Mouse (Mus musculus): ENCODE measurements around the gene Atp2b2.

The Atp2b2 gene

DNA sequence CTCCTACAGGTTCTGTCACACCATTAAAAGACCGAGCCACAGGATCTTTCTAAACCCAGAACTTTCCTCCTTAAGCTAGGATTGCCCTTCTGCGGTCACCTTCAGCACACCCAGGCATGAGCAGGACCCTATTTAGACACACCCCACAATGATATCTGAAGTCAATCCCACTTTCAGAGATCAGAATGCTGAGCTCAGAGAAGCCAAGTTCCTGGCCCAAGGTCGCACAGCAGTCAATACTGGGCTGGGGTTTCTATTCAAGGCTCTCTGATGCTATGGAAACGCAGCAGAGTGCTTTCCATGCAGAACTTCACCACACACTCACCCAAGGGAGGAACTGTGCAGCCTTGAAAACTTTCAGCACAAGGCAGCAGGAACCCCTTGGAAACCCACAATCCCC is 157.6 kb downstream of the Atp2b2 start:
- no peak for DNase-seq

DNA sequence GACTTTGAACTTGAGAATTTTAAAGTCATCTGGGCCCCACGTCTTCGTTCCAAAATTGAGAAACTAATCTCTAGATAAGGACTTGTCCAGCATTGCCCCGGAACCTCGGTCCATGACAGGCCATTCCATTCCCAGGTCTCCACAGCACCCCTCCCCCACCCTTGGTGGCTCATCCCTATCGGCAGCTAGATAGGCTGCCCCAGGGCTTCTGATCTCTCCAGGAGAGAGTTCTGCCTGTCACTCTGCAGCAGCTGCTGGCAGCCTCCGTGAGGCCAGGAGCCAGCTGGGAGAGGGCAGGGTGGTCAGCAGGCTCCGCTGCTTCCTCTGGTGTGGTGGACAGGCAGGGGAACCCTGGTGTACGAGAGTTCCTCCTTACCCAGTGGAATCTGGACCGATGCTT is 159.2 kb downstream of the Atp2b2 start:
- DNase-seq: no peak

DNA sequence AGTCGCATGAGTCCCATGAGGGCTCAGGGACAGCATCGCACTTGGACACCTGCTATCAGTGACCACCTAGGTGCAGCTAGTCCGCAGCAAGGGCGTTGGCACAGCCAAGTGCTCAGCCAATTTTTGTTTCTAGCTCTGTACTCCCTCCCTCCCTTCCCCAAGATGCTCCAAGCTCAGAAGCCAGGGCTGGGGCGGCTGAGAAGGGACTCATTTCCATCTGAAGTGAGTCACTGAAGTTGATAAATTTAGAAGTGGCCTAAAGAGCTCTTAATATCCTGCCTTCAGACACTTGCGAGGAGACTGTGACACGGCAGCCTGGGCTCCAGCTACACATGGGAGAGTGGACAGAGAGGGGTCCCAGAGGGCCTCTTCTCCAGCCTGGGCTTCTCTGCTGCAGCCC is 160.0 kb downstream of the Atp2b2 start:
- DNase-seq: no peak

DNA sequence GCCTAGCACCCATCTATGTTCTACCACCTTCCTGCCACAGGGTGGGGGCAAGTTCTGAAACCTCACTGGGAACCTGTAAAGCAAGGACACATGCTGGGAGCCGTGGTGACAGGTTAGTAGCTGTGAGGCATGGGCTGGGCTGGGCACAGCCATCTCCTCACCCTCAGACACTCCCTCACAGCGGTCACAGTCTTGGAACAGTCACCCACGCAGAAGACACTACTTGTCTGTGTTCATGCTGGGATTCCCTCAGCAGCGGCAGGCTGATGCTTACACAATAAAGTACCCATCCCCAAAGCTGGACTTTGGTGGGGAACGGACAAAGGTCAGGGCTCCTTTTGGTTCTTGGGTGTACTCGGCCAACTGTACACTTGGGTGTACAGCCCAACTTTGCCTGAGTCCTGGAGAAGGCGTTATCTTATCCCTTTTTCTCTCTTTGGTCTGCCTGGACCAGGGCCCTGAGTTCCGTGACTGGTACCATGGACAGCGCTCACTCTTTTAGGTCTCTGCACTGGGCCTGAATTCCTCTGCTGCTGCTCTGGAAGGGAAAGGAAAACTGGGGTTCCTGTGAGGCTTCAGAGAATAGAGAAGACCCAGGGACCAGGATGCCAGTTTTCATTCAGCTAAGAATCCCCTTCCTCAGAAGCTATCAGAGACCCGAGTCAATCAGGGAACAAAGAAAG is 160.7 kb downstream of the Atp2b2 start:
- DNase-seq: no peak

DNA sequence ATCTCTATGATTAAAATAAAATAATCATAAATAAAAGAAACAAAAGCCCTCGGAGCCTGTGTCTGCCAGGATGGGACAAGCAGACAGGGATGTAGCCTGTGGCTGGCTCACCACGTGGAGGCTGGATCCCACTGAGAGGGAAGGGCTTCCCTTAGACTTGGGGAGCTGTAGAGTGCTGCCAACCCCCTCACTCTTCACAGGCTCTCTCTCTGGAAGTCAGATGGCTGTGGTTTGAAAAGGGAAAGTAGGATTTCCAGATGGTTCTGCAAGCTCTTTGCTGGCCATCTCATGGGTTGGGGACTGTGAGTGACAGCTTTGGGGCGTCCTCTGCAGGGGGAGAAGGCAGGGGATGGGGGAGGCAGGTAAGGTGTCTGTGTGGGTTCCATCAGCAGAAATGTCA is 163.0 kb downstream of the Atp2b2 start:
- no peak for DNase-seq

DNA sequence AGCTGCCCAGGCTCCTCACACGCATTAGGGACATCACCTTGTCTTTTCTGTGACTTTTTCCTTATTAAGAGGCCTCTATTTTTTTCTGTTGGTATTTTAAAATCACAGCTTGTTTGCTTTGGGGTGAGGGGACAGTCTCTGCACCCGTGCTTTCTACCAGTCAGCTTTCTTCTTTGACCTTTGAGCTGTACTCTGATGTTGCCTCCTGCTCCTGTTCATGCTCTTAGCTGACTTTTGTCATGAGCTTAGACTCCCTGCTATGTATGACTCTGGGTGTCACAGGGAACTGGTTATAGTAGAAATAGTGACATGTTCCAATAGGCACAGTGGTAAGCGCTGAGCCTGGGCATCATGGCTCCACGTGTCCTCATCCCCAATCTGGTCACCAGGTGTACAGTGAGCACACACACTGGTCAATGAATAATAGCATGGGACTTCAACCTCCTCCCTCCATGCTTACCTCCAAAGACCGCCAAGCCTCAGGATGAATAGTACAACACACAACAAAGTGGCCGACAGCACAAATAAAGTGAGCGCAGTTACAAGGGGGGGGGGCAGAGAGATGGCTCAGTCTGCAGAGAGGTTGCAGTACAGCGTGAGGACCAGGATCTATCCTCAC is 163.8 kb downstream of the Atp2b2 start:
- DNase-seq: no peak

DNA sequence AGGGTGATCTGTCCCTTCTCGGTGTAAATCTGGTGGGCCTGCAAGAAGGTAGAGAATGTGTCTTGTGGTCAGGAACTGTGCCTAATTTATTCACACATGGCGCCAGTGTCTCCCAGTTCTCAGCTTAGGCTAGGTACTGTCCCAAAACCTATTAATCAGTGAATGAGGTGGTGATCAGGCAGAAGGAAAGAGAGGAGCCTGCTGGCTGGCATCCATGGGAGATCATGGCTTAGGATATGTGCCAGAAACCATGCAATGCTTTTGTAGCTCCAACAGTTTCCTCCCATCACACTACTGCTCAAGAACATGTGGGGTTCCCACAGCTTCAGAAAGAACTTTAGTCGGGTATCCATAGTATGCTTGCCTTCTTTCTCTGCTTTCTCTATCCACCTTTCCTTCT is 165.8 kb downstream of the Atp2b2 start:
- DNase-seq: no peak

DNA sequence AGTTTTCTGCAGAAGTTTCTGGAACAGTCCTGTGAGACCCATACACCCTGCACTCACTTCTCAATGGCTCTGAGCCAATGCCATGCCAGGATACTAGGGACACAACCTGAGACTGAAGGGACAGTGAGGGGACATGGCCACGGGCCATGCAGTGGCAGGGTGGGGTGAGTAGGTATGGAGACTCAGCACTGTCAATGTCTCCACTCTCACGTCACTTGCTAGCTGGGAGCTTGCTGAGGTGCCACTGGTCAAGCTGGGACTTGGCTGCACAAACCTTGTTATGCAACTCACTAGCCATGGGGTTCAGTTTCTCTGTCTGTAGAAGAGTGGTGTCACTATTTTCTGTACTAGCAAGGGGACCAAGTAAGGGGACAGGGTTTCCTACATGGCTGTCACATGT is 167.2 kb downstream of the Atp2b2 start:
- DNase-seq: no peak

DNA sequence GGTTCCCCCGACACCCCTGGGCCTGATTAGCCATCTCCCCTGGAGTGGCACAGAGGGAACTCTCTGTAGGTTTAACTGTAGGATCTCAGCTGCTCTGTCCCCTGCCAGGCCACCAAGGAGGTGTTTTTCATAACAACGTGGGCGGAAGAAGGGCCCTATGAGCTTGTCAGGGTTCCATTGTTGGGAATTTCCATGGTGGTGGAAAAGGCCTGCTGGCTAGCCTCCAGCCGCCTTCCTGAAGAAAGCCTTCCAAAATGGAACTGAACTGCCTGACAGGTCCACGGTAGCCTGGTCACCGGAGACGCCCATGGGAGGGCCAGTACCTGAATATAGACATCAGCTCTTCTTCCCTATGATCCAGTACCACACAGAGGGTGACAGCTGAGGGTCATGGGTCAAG is 169.8 kb downstream of the Atp2b2 start:
- DNase-seq: no peak

DNA sequence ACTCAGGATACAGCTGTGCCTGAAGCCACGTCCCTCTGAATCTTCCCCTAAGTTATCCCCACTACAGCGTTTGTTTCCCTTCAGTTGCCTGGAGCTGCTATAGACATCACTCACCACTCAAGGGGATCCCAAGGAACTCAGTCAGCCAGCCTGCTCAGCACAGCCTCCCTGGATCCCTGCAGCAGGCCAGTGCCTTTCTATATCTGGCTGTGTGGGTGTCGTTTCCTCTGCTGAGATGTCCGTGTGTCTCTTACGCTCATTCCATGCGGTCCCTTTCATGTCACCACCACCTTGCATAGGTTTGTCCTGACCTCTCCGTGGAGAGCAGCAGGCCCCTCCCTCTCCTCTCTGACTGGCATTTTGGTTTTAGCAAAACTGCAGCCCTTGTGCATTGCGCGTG is 171.6 kb downstream of the Atp2b2 start:
- DNase-seq: no peak

DNA sequence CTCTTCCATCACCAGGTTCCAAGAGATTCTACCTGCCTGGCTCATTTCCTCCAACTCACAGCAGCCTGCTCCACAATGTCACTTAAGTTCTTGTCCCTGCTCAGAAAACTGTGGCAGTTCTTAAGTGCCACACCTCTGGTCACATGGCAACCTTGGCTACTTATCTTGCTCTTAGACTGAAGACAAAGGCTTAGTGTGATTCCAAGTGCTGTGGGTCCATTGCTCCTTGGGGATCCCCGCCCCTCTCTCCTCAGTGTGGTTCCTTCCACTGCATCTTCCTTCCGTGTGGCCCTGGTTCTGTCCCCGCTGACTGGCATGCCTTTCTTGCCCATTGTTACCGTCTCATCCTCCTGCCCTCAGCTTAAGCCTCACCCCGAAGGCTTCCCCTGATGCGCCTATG is 173.9 kb downstream of the Atp2b2 start:
- DNase-seq: no peak

DNA sequence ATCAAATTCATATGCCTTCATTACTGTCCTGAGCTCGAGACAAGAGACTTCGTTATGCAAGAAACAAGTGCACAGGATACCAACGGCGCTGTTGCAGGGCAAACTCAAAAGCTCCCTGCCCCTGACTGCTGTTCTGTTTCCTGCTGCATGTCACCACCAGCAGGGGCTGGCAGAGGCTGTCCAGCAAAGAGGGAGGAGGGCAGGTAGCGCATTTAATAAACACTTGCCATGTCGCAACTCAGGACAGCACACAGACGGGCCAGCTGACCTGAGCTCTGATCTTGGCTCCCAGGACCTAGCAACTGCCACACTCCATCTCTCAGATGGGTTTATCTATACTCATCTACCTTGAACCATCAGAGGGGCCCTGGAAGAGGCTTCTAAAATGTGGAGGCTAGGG is 176.7 kb downstream of the Atp2b2 start:
- no peak for DNase-seq

DNA sequence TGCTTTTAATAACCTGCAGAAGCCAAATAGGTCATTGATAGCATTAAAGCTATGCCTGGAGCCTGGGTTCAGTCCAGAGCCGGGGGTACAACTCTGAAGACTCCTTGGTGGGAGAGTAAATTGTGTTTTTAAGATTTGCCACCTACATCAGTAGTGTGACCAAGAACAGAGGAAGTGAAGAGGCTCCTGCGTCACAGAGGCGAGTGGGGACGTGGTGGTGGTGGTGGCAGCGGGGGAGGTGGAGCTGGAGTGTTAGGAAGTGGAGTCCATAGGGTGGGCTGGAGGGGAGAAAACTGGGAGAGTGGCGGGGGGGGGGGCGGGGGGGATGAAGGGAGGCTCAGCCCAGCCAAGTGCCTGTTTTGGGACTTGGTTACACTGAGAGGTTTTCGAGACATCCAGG is 177.6 kb downstream of the Atp2b2 start:
- no peak for DNase-seq

DNA sequence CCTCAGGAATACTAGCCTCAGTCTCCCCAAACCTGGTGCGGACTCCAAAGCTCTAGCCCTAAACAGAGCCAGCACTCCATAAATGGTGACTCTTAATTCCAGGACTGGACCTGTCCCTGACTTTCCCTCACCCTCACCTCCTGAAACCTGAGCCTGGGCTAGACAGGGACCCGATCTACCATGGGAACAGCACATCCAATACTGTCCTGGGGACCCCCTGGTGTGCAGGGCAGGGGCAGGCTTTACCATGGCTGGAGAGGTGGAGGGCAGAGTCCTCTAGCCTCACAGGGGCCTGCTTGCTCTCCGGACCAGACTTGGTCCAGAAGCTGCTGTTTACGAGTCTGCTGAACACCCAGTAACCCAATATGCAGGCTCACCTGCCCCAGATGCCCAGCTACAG is 179.5 kb downstream of the Atp2b2 start:
- DNase-seq: no peak

DNA sequence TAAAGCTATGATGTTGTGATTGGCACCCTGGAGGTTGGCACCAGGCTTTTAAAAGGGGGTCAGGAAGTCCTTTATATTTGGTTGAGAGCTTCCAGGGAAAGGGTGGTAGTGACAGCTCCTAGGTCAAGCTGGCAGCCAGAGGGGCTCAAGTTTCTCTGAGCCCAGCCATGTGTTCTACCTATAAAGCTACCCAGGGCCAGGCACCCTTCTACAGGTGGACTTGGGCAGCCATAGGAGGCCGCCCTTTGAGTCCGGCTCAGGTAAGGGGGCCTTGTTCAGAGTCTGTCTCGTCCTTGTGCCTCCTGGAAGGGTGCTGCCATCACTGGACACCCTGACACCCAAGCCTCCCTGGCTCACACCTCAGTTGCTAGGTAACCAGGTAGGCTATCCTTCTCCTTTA is 180.5 kb downstream of the Atp2b2 start:
- DNase-seq: no peak

DNA sequence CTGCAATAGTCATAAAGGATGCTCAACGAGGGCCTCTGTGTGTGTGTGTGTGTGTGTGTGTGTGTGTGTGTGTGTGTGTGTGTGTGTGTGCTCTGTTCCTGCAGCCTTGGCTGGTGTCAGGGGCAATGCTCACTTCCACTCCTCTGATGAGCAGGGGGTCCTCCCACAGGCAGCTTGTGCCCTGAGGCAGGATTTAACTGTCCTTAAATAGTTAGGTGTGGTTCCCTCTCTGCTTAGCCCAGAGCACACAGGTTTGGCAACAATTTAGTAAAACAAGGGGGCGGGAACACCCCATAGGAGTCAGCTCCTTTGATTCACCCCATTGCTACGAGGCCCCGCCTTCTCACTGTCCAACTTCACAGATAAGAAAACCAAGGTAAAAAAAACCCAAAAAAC is 181.0 kb downstream of the Atp2b2 start:
- no peak for DNase-seq

DNA sequence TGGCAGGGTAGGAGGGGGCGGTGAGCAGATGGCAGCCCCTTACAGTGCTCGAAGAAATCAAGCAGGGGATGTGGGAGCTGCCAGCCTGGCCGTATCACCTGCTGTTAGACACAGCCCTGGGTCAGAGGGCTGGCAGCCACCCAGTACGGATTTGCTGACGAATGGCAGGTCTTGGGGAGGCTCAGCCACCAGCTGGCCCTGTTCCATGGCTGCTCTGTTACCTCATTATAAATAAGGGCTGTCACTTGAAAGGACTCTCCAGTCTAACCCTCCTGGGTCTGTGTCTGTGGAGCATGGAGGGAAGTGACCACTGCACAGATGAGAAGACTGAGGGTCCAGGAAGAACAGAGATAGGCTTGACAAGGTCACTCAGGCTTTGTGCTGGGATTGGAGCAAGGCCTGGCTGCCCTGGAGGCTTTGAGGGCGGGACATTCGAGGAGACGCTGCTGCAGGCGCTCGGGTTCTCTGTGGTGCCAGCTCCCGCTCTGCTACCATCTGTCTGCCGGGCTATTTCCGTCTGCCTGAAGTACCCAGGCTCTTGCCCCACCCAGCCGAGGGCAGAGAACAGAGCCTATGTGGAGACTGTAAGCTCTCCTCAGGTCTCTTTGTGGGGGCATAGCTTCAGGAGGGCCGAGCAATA is 181.6 kb downstream of the Atp2b2 start:
- no peak for DNase-seq

DNA sequence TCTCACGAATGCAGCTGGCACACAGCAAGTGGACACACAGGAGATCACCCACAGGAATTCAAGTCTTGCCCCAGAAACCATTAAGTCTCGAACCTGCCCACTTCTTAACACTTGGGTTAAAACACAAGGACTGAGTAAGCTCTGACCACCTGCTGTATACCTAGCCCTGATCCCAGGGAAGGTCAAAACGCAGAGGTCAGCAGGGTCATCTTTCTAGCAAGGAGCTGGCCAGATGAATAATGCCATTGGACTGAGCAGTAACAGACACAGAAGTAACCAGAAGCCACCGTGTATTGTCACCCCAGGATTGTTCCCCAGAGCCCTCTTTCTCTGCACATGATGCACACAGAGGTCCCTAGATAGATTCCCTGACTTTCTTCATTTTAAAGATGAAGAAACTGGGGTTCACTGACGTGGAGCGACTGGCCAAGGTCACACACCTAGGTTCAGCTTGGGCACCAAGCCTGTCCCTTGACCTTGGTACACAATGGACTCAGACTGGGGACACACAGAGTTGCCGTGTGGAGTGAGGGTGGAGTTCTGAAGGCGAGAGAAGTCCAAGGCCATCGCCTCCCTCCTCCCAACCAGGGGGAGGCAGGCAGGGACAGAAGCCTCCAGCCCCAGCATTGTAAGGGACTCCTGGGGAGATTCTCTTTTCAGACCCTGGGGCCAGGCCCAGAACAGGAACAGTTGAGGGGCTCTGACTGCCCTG is 182.2 kb downstream of the Atp2b2 start:
- DNase-seq: no peak

DNA sequence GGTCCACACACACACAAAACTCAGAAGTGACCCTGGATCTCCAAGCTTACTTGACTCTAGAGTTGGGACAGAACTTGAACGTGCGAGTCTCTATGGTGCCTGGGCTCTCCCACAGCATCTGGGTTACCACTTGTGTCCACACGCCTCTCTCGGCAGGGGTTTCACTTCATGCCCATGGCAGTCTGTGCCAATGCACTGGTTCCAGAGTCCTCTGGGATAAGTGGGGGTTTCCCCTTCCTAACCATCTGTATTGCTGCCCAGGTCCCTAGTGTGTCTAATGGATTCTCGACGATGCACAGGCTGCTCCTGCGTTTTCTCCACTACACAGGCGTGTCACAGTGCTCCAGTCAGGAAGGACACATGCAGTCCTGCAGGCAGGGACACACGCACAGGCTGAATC is 184.1 kb downstream of the Atp2b2 start:
- DNase-seq: no peak

DNA sequence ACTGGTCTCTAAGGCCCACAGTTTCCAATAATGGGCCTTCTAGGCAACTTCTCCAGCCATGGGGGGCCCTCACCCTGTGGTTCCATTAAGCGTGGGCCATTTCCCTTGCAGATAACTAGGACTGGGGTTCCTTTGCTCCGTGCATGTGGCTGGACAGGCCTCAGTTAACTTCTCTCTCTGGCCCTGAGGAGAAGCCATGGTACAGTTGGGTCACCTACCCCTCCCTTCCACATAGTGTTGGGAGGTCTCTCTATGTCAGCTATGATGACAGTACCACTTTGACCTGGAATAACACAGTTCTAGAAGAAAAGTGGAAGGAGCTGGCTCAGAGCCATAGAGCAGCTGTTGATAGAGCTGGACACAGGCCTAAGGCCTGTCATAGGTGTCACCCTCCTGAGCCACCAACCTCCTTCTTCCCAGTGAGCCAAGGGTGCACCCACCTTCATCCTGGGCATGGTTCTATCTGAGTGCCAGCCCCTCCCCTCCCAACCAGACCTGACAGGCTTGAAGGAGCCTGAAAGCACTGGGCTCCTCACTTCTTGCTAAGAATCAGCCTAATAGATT is 185.0 kb downstream of the Atp2b2 start:
- DNase-seq: no peak

DNA sequence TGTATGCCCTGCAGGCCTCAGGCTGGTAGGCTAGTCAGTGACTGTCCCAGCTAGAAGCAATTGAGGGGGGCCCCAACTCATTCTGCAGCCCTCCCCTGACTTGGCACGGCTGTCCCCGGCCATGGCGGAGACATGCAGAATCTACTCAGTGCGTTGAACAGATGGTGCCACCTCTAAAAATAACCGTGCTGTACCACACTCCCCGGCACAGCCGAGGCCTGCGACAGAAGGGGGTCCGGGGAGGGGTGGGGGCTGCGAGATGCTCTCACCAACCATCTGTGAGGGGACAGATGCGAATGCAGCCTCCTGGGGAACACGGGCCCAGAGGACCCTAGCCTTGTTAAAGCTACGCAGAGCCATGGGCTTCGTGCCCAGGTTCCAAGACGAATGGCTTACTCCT is 185.6 kb downstream of the Atp2b2 start:
- DNase-seq: no peak

DNA sequence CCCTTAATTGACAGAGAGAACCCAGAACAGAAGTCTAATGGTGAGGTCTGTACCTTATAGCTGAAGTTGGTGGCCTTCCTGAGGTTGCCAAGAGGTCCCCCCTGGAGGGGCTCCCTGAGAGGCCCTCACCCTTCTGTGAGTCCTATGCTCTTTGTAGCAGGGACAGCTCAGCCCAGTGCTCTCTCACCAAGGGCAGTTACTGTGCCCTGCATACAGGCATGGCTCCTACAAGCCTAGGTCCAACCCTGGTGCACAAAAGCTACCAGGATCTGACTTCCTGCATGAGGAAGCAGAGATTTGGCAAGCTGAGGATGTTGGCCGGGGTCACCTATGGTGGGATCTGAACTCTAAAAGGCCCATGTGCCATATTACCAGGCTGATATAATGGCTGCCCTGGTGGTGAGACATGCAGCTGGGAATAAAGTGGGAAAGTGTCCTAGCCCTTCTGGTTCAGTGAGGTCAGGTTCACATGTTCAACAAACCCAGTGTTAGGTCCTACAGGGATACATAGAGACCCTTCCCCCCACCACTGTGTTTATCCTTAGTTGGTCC is 186.2 kb downstream of the Atp2b2 start:
- DNase-seq: no peak

DNA sequence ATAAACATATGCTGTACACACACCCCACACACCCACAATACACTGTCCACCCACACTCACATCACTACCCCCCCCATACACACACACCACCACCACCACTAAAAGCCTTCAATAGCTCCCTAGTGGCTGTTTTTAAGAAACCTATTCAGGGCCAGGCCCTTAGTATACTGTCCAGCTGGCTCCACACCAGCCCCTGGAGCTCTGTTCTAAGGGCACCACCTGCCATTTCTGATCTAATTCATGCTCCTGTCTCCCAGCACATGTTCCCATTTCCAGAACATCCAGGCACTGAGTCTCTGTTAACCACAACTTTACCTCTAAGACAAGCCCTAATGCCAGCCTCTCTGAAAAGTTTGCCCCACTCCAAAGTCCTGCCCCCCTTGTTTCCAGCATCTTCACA is 186.8 kb downstream of the Atp2b2 start:
- no peak for DNase-seq
